Mouse (Mus musculus) erythroblast, adult 5-6 weeks (primary cell): ENCODE data around the gene Kirrel3. TPM values are rescaled to one million over a fixed set of nuclear protein-coding genes. Genes with fewer than 3 reads are reported as not detected.

Experiments
- ATAC-seq: replicated peaks from 2 replicates; pipeline ENCODE4 v1.8.0; 2016; ENCODE audit warnings: moderate number of reproducible peaks, mild to moderate bottlenecking, moderate TSS enrichment, inconsistent platforms; ENCODE audit not compliant: poor library complexity, low FRiP score, severe bottlenecking
- total RNA-seq, 2 experiments: library from RNA; stranded (forward) in 1 of 2; stranded (reverse) in 1 of 2; fragments of 150-400 nt in 1 of 2; fragments of 200-764, 138-1000 nt in 1 of 2; gene quantifications; 2 replicates each; pipeline versions ENCODE4 v1.2.3 to v1.2.4; 2015 to 2017; ENCODE audit warnings: low replicate concordance in 2 of 2

Gene Kirrel3
- total RNA-seq, 2 experiments from 2014 or later, result not detected

GRCm38 (mm10) chr9:34589799-34590198, 104.1 kb downstream of the Kirrel3 start:
- no peak for ATAC-seq

GRCm38 (mm10) chr9:34592073-34592610, 106.4 kb downstream of the Kirrel3 start:
- no peak for ATAC-seq

GRCm38 (mm10) chr9:34593889-34594288, 108.2 kb downstream of the Kirrel3 start:
- ATAC-seq, result no peak

GRCm38 (mm10) chr9:34600326-34600725, 114.6 kb downstream of the Kirrel3 start:
- ATAC-seq, result no peak

GRCm38 (mm10) chr9:34603750-34604149, 118.1 kb downstream of the Kirrel3 start:
- no peak for ATAC-seq

- no peak for ATAC-seq
Measured at GRCm38 (mm10) chr9:34604931-34605330, 119.2 kb downstream of the Kirrel3 start.

GRCm38 (mm10) chr9:34605486-34605885, 119.8 kb downstream of the Kirrel3 start:
- no peak for ATAC-seq

- ATAC-seq, result no peak
Measured at GRCm38 (mm10) chr9:34607976-34608375, 122.3 kb downstream of the Kirrel3 start.

- ATAC-seq, result no peak
Measured at GRCm38 (mm10) chr9:34612886-34613769, 127.4 kb downstream of the Kirrel3 start.

GRCm38 (mm10) chr9:34618099-34618498, 132.4 kb downstream of the Kirrel3 start:
- ATAC-seq, result no peak

- no peak for ATAC-seq
Measured at GRCm38 (mm10) chr9:34619913-34620312, 134.2 kb downstream of the Kirrel3 start.

- ATAC-seq, result no peak
Measured at GRCm38 (mm10) chr9:34623526-34623925, 137.8 kb downstream of the Kirrel3 start.

- no peak for ATAC-seq
Measured at GRCm38 (mm10) chr9:34624021-34624420, 138.3 kb downstream of the Kirrel3 start.

- no peak for ATAC-seq
Measured at GRCm38 (mm10) chr9:34628841-34629240, 143.1 kb downstream of the Kirrel3 start.

- no peak for ATAC-seq
Measured at GRCm38 (mm10) chr9:34635696-34636095, 150.0 kb downstream of the Kirrel3 start.

- ATAC-seq, result no peak
Measured at GRCm38 (mm10) chr9:34643917-34644316, 158.2 kb downstream of the Kirrel3 start.

- ATAC-seq, result no peak
Measured at GRCm38 (mm10) chr9:34644392-34644791, 158.7 kb downstream of the Kirrel3 start.

GRCm38 (mm10) chr9:34646831-34647230, 161.1 kb downstream of the Kirrel3 start:
- no peak for ATAC-seq

GRCm38 (mm10) chr9:34652278-34652677, 166.6 kb downstream of the Kirrel3 start:
- ATAC-seq, result no peak

- no peak for ATAC-seq
Measured at GRCm38 (mm10) chr9:34653141-34653540, 167.4 kb downstream of the Kirrel3 start.

GRCm38 (mm10) chr9:34660566-34660965, 174.9 kb downstream of the Kirrel3 start:
- ATAC-seq, result no peak
